Mouse (Mus musculus) forebrain, embryonic 12.5 days (tissue): ENCODE data around the gene Pcmt1. TPM values are rescaled to one million over a fixed set of nuclear protein-coding genes. Genes with fewer than 3 reads are reported as not detected.
A peak's percentile ranks its signal among the peaks of the same experiment; 100 is the strongest.

Experiments used
- ATAC-seq: fragments of 200-750 bp; cut with Nextera tagmentation; 2 replicates; pipeline ENCODE4 v1.8.0; 2017; ENCODE audit warnings: moderate TSS enrichment; ENCODE audit not compliant: low FRiP score
- H3K27ac ChIP-seq: fragments of 300-500 bp; sonication (generic); 2 replicates; pipeline ENCODE4 v1.5.1; 2016; ENCODE audit warnings: mild to moderate bottlenecking
- H3K27me3 ChIP-seq: fragments of 300-500 bp; sonication (generic); 2 replicates; pipeline ENCODE4 v1.6.1; 2016; ENCODE audit warnings: mild to moderate bottlenecking
- H3K36me3 ChIP-seq: fragments of 300-500 bp; sonication (generic); replicated peaks from 2 replicates; pipeline ENCODE4 v1.6.1; 2016; ENCODE audit warnings: mild to moderate bottlenecking
- H3K4me1 ChIP-seq: fragments of 300-500 bp; sonication (generic); 2 replicates; pipeline ENCODE4 v1.6.1; 2016
- H3K4me2 ChIP-seq: fragments of 300-500 bp; sonication (generic); 2 replicates; pipeline ENCODE4 v1.6.1; 2016; ENCODE audit warnings: mild to moderate bottlenecking, moderate library complexity
- H3K4me3 ChIP-seq: fragments of 300-500 bp; sonication (generic); replicated peaks from 2 replicates; pipeline ENCODE4 v1.5.1; 2016; ENCODE audit warnings: mild to moderate bottlenecking
- H3K9ac ChIP-seq: fragments of 300-500 bp; sonication (generic); 2 replicates; pipeline ENCODE4 v1.6.1; 2016; ENCODE audit warnings: mild to moderate bottlenecking
- H3K9me3 ChIP-seq: fragments of 300-500 bp; sonication (generic); 2 replicates; pipeline ENCODE4 v1.6.1; 2016
- WGBS: fragments of 180-500 bp; shearing (Covaris S2); methylation state at CpG from one replicate; pipeline ENCODE4 v1.1.7; 2016; 5-methylcytosine and 5-hydroxymethylcytosine counted together
- polyA plus RNA-seq: library from polyadenylated mRNA; unstranded; fragments of >200 nt; fragmentation: Nextera tagmentation; extraction: Ambion mirVana; gene quantifications from 2 replicates; pipeline ENCODE4 v1.2.1, GENCODE M21; 2016

Pcmt1 gene
- polyA plus RNA-seq: 135 and 139 TPM in 2 replicates

- peaks cover 34% of the 10 kb centered on the region for H3K4me1 ChIP-seq
- under 1% methylated on average over 63 of the region's 65 CpGs for WGBS
- H3K9me3 ChIP-seq: no peaks in the 10 kb centered on the region
- H3K4me2 ChIP-seq: peak within 1 kb of the TSS; percentile 77
- peaks cover 33% of the 10 kb centered on the region for H3K36me3 ChIP-seq
- H3K9ac ChIP-seq: peak within 1 kb of the TSS; percentile 100
- H3K4me3 ChIP-seq: peak within 1 kb of the TSS; percentile 100
- no peaks in the 10 kb centered on the region for H3K27me3 ChIP-seq
- peak within 1 kb of the TSS; percentile 95 for H3K27ac ChIP-seq
- ATAC-seq: peak; percentile 91
Observed at GRCm38 (mm10) chr10:7680731-7681301, at the start of gene Pcmt1, which contains the start of gene Lats1. Gene Pcmt1 (minus strand): TSS chr10:7681136. Gene Lats1 (plus strand): TSS chr10:7681214.

- H3K27ac ChIP-seq: no peak overlapping the region
- peak overlapping the region; percentile 70; the same call in 1 of the 2 replicates for H3K9ac ChIP-seq
- no peak for ATAC-seq
- H3K4me2 ChIP-seq: peak overlapping the region; percentile 82
- no peaks in the 10 kb centered on the region for H3K27me3 ChIP-seq
- no peaks in the 10 kb centered on the region for H3K9me3 ChIP-seq
- H3K4me3 ChIP-seq: peak overlapping the region; percentile 65
- 20% methylated on average over 3 of the region's 3 CpGs for WGBS
- peaks cover 23% of the 10 kb centered on the region for H3K4me1 ChIP-seq
- H3K36me3 ChIP-seq: no peaks in the 10 kb centered on the region
Observed at GRCm38 (mm10) chr10:7727011-7727410, 46.1 kb upstream of the Pcmt1 start.

- H3K9ac ChIP-seq: peak overlapping the region; percentile 70
- no peaks in the 10 kb centered on the region for H3K27me3 ChIP-seq
- H3K4me2 ChIP-seq: peak overlapping the region; percentile 82
- no peaks in the 10 kb centered on the region for H3K36me3 ChIP-seq
- peak overlapping the region; percentile 65 for H3K4me3 ChIP-seq
- ATAC-seq: no peak
- no peaks in the 10 kb centered on the region for H3K9me3 ChIP-seq
- peak overlapping the region; percentile 65; the same call in 1 of the 2 replicates for H3K27ac ChIP-seq
- under 1% methylated on average over 8 of the region's 8 CpGs for WGBS
- peaks cover 21% of the 10 kb centered on the region for H3K4me1 ChIP-seq
Observed at GRCm38 (mm10) chr10:7726501-7726812, 45.5 kb upstream of the Pcmt1 start.

GRCm38 (mm10) chr10:7725751-7726500 lies 45.0 kb upstream of the Pcmt1 start, which contains the start of gene Katna1:
Gene Katna1 (plus strand): TSS chr10:7726000.
- peak within 1 kb of the TSS; percentile 82 for H3K4me2 ChIP-seq
- under 1% methylated on average over 49 of the region's 49 CpGs for WGBS
- peak; percentile 99 for ATAC-seq
- no peaks in the 10 kb centered on the region for H3K27me3 ChIP-seq
- peak within 1 kb of the TSS; percentile 70 for H3K9ac ChIP-seq
- no peaks in the 10 kb centered on the region for H3K36me3 ChIP-seq
- no peaks in the 10 kb centered on the region for H3K9me3 ChIP-seq
- H3K27ac ChIP-seq: peak within 1 kb of the TSS; percentile 65
- peaks cover 18% of the 10 kb centered on the region for H3K4me1 ChIP-seq
- peak within 1 kb of the TSS; percentile 65 for H3K4me3 ChIP-seq

- Histone ChIP-seq H3K9ac (no peak overlapping the region), H3K27me3 (no peaks in the 10 kb centered on the region), H3K36me3 (peaks cover 38% of the 10 kb centered on the region), H3K27ac (no peak overlapping the region), H3K4me2 (no peak overlapping the region), H3K4me1 (no peaks in the 10 kb centered on the region), H3K4me3 (no peak overlapping the region), H3K9me3 (no peaks in the 10 kb centered on the region)
- ATAC-seq: no peak
- 88% methylated on average over 7 of the region's 7 CpGs for WGBS
Observed at GRCm38 (mm10) chr10:7715056-7715455, 34.1 kb upstream of the Pcmt1 start.

- Histone ChIP-seq H3K36me3 (peaks cover 50% of the 10 kb centered on the region), H3K27me3 (no peaks in the 10 kb centered on the region), H3K9me3 (no peaks in the 10 kb centered on the region), H3K9ac (no peak overlapping the region), H3K4me3 (no peak overlapping the region), H3K4me1 (no peaks in the 10 kb centered on the region), H3K4me2 (no peak overlapping the region), H3K27ac (no peak overlapping the region)
- WGBS: 94% methylated on average over 13 of the region's 13 CpGs
- ATAC-seq: no peak
Observed at GRCm38 (mm10) chr10:7712506-7712905, 31.6 kb upstream of the Pcmt1 start.

- Histone ChIP-seq H3K4me3 (no peak overlapping the region), H3K4me1 (no peaks in the 10 kb centered on the region), H3K27ac (no peak overlapping the region), H3K4me2 (no peak overlapping the region), H3K9me3 (no peaks in the 10 kb centered on the region), H3K36me3 (peaks cover 64% of the 10 kb centered on the region), H3K27me3 (no peaks in the 10 kb centered on the region), H3K9ac (no peak overlapping the region)
- 88% methylated on average over 5 of the region's 5 CpGs for WGBS
- ATAC-seq: no peak
Observed at GRCm38 (mm10) chr10:7710121-7710520, 29.2 kb upstream of the Pcmt1 start.

GRCm38 (mm10) chr10:7702586-7702985 lies 21.6 kb upstream of the Pcmt1 start:
- Histone ChIP-seq H3K27ac (no peak overlapping the region), H3K9ac (no peak overlapping the region), H3K9me3 (no peaks in the 10 kb centered on the region), H3K4me1 (no peaks in the 10 kb centered on the region), H3K27me3 (no peaks in the 10 kb centered on the region), H3K4me2 (no peak overlapping the region), H3K4me3 (no peak overlapping the region), H3K36me3 (peaks cover 91% of the 10 kb centered on the region)
- 97% methylated on average over 6 of the region's 6 CpGs for WGBS
- ATAC-seq: no peak

- Histone ChIP-seq H3K36me3 (peaks cover 89% of the 10 kb centered on the region), H3K9me3 (no peaks in the 10 kb centered on the region), H3K4me3 (no peak overlapping the region), H3K27me3 (no peaks in the 10 kb centered on the region), H3K27ac (no peak overlapping the region), H3K4me2 (no peak overlapping the region), H3K9ac (no peak overlapping the region), H3K4me1 (no peaks in the 10 kb centered on the region)
- no peak for ATAC-seq
- 89% methylated on average over 3 of the region's 3 CpGs for WGBS
Observed at GRCm38 (mm10) chr10:7700120-7700519, 19.2 kb upstream of the Pcmt1 start.

- Histone ChIP-seq H3K4me2 (no peak overlapping the region), H3K27me3 (no peaks in the 10 kb centered on the region), H3K27ac (no peak overlapping the region), H3K9ac (no peak overlapping the region), H3K36me3 (peaks cover 78% of the 10 kb centered on the region), H3K9me3 (no peaks in the 10 kb centered on the region), H3K4me1 (no peaks in the 10 kb centered on the region), H3K4me3 (no peak overlapping the region)
- no peak for ATAC-seq
Observed at GRCm38 (mm10) chr10:7695286-7695685, 14.3 kb upstream of the Pcmt1 start.

- no peaks in the 10 kb centered on the region for H3K27me3 ChIP-seq
- H3K4me3 ChIP-seq: no peak overlapping the region
- H3K27ac ChIP-seq: no peak overlapping the region
- 96% methylated on average over 6 of the region's 6 CpGs for WGBS
- H3K9ac ChIP-seq: no peak overlapping the region
- no peak overlapping the region for H3K4me2 ChIP-seq
- no peaks in the 10 kb centered on the region for H3K9me3 ChIP-seq
- peaks cover 8% of the 10 kb centered on the region for H3K36me3 ChIP-seq
- ATAC-seq: no peak
- H3K4me1 ChIP-seq: peaks cover 19% of the 10 kb centered on the region
Observed at GRCm38 (mm10) chr10:7686902-7687301, 6.0 kb upstream of the Pcmt1 start.

GRCm38 (mm10) chr10:7682249-7682648 lies 1.3 kb upstream of the Pcmt1 start:
- 74% methylated on average over 3 of the region's 3 CpGs for WGBS
- Histone ChIP-seq H3K9me3 (no peaks in the 10 kb centered on the region), H3K27me3 (no peaks in the 10 kb centered on the region), H3K4me1 (peaks cover 34% of the 10 kb centered on the region), H3K36me3 (peaks cover 19% of the 10 kb centered on the region), H3K4me2 (peak overlapping the region; percentile 77), H3K4me3 (peak overlapping the region; percentile 100), H3K9ac (peak overlapping the region; percentile 100; the same call in 1 of the 2 replicates), H3K27ac (no peak overlapping the region)
- no peak for ATAC-seq
